Mouse (Mus musculus): ENCODE measurements around the gene Gm15517.

GRCm38 (mm10) chr7:44244080-44244479 is 17.2 kb upstream of the Gm15517 start:
- TF ChIP-seq CTCF (IDR thresholded peaks at IDR 0.05; ENCODE audit: low read depth, low read length) (no peak), POLR2A (IDR thresholded peaks at IDR 0.05; ENCODE audit: borderline replicate concordance, low read depth, low read length) (no peak)

All from bone marrow macrophage, adult 2 months (primary cell).